Mouse (Mus musculus): Measurements from ENCODE around the gene Emc8. TPM values are rescaled to one million over a fixed set of nuclear protein-coding genes. Genes with fewer than 3 reads are reported as not detected.
A peak's percentile ranks its signal among the peaks of the same experiment; 100 is the strongest.
"Not testable (repeated sequence)": the region's sequence is repeated elsewhere in the genome, so short reads cannot be mapped to it uniquely, and the experiment has no call there.

The Emc8 gene
- polyA plus RNA-seq, 1 experiment from 2014 or later = 322 TPM

DNA sequence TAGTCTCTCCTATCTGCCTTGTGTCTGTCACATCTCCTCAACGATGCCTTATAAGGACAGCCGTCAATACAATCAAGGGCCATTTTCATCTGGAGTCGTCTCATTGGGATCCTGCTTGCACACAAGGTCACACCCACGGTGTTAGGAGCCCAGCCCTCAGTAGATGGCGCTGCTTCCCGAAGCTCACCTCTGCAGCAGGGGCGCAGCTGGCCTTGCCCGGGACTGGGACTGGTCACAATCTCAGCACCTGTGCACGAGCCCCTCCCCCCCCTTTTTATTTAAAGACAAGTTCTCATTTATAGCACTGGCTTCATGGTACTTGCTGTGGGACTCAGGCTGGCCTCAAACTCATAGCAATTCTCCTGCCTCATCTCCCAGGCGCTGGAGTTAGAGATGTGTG lies 15.2 kb upstream of the Emc8 start:
- Histone ChIP-seq H3K4me2 (ENCODE audit: low read depth, low read length) (no peak overlapping the region), H3K36me3 (replicated peaks; ENCODE audit: control insufficient read depth, insufficient read depth, low read depth, low read length) (no peaks in the 10 kb centered on the region), H3K4me3 (ENCODE audit: low read depth, low read length) (no peak overlapping the region), H3K27ac (replicated peaks; ENCODE audit: low read depth, low read length) (no peak overlapping the region), H3K4me1 (ENCODE audit: control insufficient read depth, insufficient read depth, low read length) (peaks cover 2% of the 10 kb centered on the region; the same call in 1 of the 2 replicates), H3K9me3 (replicated peaks; ENCODE audit: control insufficient read depth, low read length) (no peaks in the 10 kb centered on the region), H3K27me3 (ENCODE audit: control insufficient read depth, insufficient read depth, low read length) (no peaks in the 10 kb centered on the region), H3K9ac (replicated peaks; ENCODE audit: low read length) (no peak overlapping the region)
- ATAC-seq (replicated peaks; ENCODE audit: insufficient number of reproducible peaks, low FRiP score, low TSS enrichment, low read depth) = no peak
- WGBS = 18% methylated on average over 10 of the region's 10 CpGs
- DNase-seq (ENCODE audit: low spot score) = peak; percentile 76

DNA sequence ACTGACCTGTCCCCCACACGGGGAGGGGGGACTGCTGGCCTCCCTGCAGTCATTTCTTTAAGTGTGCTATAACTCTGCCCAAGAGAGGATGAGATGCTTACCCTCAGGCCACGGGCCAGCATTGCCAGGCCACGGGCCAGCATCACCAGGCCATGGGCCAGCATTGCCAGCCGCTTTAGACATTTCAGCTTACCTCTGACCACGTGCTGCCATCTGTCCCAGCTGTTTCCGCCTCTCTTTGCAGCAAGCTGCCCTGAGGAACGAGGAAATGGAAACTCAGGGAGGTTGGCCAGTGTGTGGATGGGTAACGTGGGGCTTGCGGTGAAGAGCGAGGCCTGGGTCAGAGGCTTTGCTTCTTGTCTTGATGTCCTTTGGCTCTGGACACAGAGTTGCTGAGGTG lies 12.7 kb upstream of the Emc8 start:
- H3K4me1 ChIP-seq (ENCODE audit: control insufficient read depth, insufficient read depth, low read length) = peaks cover 2% of the 10 kb centered on the region; the same call in 1 of the 2 replicates
- H3K27me3 ChIP-seq (ENCODE audit: control insufficient read depth, insufficient read depth, low read length) = no peaks in the 10 kb centered on the region
- H3K36me3 ChIP-seq (replicated peaks; ENCODE audit: control insufficient read depth, insufficient read depth, low read depth, low read length) = no peaks in the 10 kb centered on the region
- H3K4me2 ChIP-seq (ENCODE audit: low read depth, low read length) = no peak overlapping the region
- no peaks in the 10 kb centered on the region for H3K9me3 ChIP-seq (replicated peaks; ENCODE audit: control insufficient read depth, low read length)
- DNase-seq (ENCODE audit: low spot score) (no peak), ATAC-seq (replicated peaks; ENCODE audit: insufficient number of reproducible peaks, low FRiP score, low TSS enrichment, low read depth) (no peak)
- H3K27ac ChIP-seq (replicated peaks; ENCODE audit: low read depth, low read length) = no peak overlapping the region
- no peak overlapping the region for H3K4me3 ChIP-seq (ENCODE audit: low read depth, low read length)
- no peak overlapping the region for H3K9ac ChIP-seq (replicated peaks; ENCODE audit: low read length)
- 81% methylated on average over 10 of the region's 10 CpGs for WGBS

DNA sequence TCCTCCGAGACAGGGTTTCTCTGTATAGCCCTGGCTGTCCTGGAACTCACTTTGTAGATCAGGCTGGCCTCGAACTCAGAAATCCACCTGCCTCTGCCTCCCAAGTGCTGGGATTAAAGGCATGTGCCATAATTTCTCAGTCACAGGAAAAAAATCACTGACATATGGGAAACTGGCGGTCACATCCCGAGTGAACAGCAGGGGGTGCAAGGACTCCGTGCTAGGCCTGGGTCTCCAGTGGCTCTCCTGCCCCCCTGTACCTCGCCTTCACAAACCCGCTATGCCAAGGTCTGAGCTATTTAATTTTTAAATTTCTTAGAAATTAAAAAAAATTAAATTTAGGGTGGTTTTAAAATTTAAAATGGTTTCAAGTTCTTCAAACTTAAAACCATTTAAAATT lies 12.0 kb upstream of the Emc8 start:
- H3K4me2 ChIP-seq (ENCODE audit: low read depth, low read length); ATAC-seq (replicated peaks; ENCODE audit: insufficient number of reproducible peaks, low FRiP score, low TSS enrichment, low read depth); H3K27ac ChIP-seq (replicated peaks; ENCODE audit: low read depth, low read length); H3K4me3 ChIP-seq (ENCODE audit: low read depth, low read length); H3K27me3 ChIP-seq (ENCODE audit: control insufficient read depth, insufficient read depth, low read length); H3K9me3 ChIP-seq (replicated peaks; ENCODE audit: control insufficient read depth, low read length); H3K36me3 ChIP-seq (replicated peaks; ENCODE audit: control insufficient read depth, insufficient read depth, low read depth, low read length); H3K4me1 ChIP-seq (ENCODE audit: control insufficient read depth, insufficient read depth, low read length); H3K9ac ChIP-seq (replicated peaks; ENCODE audit: low read length): not testable (repeated sequence)
- DNase-seq (ENCODE audit: low spot score) = peak; percentile 61
- 72% methylated on average over 6 of the region's 7 CpGs for WGBS

DNA sequence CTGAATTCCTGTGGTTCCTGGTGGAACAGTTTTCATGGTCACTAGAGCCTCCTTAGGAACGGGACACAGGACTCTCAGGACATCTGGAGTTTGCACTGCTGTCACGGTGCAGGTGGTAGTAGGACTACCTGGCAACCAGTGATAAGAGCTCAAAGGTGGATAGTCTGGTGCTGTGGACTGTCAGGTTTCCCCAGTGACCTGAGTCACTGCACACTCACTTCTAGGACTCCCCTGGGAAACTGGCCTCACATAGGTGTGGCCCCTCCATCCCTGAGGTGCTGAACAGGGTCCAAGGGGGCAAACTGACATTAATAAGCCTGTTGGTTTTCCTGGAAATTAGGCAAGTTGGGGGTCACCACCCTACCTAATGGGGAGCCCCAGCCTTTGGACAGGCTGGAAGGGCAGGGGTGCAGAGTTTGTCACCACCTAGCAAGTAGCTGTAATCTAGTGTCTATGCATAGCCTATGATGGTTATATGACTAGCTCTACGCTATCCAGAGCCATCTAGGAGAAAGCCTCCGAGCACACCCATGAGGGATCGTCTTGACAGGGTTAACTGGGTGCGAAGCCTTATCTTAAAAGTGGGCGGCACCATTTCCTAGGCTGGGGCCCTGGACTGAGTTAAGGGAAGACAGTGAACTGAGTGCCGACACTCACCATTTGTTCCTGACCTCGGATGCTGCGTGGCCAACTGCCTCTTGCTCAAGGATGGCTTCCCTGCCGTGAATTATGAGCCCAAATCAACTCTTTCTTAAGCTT lies 11.4 kb upstream of the Emc8 start:
- H3K4me2 ChIP-seq (ENCODE audit: low read depth, low read length) = no peak overlapping the region
- H3K9me3 ChIP-seq (replicated peaks; ENCODE audit: control insufficient read depth, low read length) = no peaks in the 10 kb centered on the region
- H3K36me3 ChIP-seq (replicated peaks; ENCODE audit: control insufficient read depth, insufficient read depth, low read depth, low read length) = no peaks in the 10 kb centered on the region
- WGBS = 76% methylated on average over 11 of the region's 11 CpGs
- ATAC-seq (replicated peaks; ENCODE audit: insufficient number of reproducible peaks, low FRiP score, low TSS enrichment, low read depth) (no peak), DNase-seq (ENCODE audit: low spot score) (no peak)
- H3K27me3 ChIP-seq (ENCODE audit: control insufficient read depth, insufficient read depth, low read length) = no peaks in the 10 kb centered on the region
- H3K4me1 ChIP-seq (ENCODE audit: control insufficient read depth, insufficient read depth, low read length) = peaks cover under 1% of the 10 kb centered on the region; the same call in 1 of the 2 replicates
- no peak overlapping the region for H3K9ac ChIP-seq (replicated peaks; ENCODE audit: low read length)
- H3K27ac ChIP-seq (replicated peaks; ENCODE audit: low read depth, low read length) = no peak overlapping the region
- H3K4me3 ChIP-seq (ENCODE audit: low read depth, low read length) = no peak overlapping the region

DNA sequence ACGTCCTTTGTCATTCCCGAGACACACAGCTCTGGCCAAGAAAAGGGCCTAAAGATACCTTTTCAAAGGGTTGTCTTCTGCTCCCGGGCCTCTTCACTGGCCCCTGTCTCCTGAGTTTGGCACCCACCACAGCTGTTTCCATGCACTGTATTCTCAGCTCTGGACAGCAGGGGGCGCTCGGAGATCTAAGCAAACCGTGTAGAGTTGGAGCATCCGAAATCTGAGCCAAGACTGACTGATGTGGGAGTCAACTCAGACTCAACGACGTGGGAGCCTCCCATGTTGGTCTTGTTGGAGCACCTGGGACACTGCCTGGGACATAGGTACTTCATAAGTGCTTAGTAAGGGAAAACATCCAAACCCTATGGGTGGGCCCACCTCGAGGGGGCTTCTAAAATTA lies 10.1 kb upstream of the Emc8 start:
- Histone ChIP-seq H3K4me1 (ENCODE audit: control insufficient read depth, insufficient read depth, low read length) (no peaks in the 10 kb centered on the region), H3K27me3 (ENCODE audit: control insufficient read depth, insufficient read depth, low read length) (no peaks in the 10 kb centered on the region), H3K9ac (replicated peaks; ENCODE audit: low read length) (no peak overlapping the region), H3K4me3 (ENCODE audit: low read depth, low read length) (no peak overlapping the region), H3K4me2 (ENCODE audit: low read depth, low read length) (no peak overlapping the region), H3K9me3 (replicated peaks; ENCODE audit: control insufficient read depth, low read length) (no peaks in the 10 kb centered on the region), H3K36me3 (replicated peaks; ENCODE audit: control insufficient read depth, insufficient read depth, low read depth, low read length) (peaks cover 6% of the 10 kb centered on the region; the same call in 1 of the 2 replicates), H3K27ac (replicated peaks; ENCODE audit: low read depth, low read length) (no peak overlapping the region)
- DNase-seq (ENCODE audit: low spot score) (peak; percentile 92), ATAC-seq (replicated peaks; ENCODE audit: insufficient number of reproducible peaks, low FRiP score, low TSS enrichment, low read depth) (no peak)
- 13% methylated on average over 10 of the region's 10 CpGs for WGBS

DNA sequence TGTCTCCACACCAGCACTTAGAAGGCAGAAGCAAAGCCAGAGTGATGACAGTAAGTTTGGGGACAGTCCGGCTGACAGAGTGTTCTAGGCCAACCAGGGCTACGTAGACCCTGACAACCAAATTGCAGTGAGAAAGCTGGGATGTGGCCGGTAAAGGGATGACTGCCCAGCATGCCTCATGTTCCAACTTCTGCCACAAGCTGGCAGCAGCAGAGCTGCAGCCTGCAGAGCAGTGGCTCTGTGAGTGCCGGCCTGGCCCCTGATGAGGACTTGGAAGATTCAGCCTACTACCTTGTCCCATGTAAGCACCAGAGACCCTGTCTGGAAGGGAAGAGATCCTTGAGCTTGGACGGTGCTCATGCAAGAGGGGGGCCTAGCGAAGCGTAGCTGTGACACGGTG lies 7.3 kb upstream of the Emc8 start:
- Histone ChIP-seq H3K9me3 (replicated peaks; ENCODE audit: control insufficient read depth, low read length) (no peaks in the 10 kb centered on the region), H3K27me3 (ENCODE audit: control insufficient read depth, insufficient read depth, low read length) (no peaks in the 10 kb centered on the region), H3K9ac (replicated peaks; ENCODE audit: low read length) (no peak overlapping the region), H3K27ac (replicated peaks; ENCODE audit: low read depth, low read length) (no peak overlapping the region), H3K4me2 (ENCODE audit: low read depth, low read length) (no peak overlapping the region), H3K36me3 (replicated peaks; ENCODE audit: control insufficient read depth, insufficient read depth, low read depth, low read length) (peaks cover 9% of the 10 kb centered on the region; the same call in 1 of the 2 replicates), H3K4me1 (ENCODE audit: control insufficient read depth, insufficient read depth, low read length) (no peaks in the 10 kb centered on the region), H3K4me3 (ENCODE audit: low read depth, low read length) (no peak overlapping the region)
- WGBS = 71% methylated on average over 8 of the region's 8 CpGs
- DNase-seq (ENCODE audit: low spot score) = no peak
- ATAC-seq (replicated peaks; ENCODE audit: insufficient number of reproducible peaks, low FRiP score, low TSS enrichment, low read depth) = no peak

DNA sequence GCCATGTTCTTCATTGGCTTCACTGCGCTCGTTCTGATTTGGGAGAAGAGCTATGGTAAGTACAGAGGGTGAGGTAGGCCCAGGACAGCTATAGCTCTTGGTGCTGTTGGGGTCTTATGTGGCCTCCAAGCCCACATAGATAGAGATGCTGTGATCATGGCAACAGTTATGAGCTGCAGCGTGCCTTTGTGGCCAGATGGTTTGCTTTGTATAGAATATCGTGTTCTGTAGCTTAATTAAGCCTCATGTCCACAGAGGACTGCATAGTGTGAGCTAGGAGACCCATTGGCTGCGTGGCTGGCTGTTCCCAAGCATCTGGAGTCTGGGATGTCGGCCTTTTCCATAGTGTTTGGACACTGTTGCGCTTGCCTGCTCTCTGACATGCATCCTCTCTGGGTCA lies 4.9 kb upstream of the Emc8 start:
- no peak for ATAC-seq (replicated peaks; ENCODE audit: insufficient number of reproducible peaks, low FRiP score, low TSS enrichment, low read depth)
- no peaks in the 10 kb centered on the region for H3K9me3 ChIP-seq (replicated peaks; ENCODE audit: control insufficient read depth, low read length)
- H3K36me3 ChIP-seq (replicated peaks; ENCODE audit: control insufficient read depth, insufficient read depth, low read depth, low read length) = peaks cover 9% of the 10 kb centered on the region
- DNase-seq (ENCODE audit: low spot score) = no peak
- H3K9ac ChIP-seq (replicated peaks; ENCODE audit: low read length) = no peak overlapping the region
- H3K4me1 ChIP-seq (ENCODE audit: control insufficient read depth, insufficient read depth, low read length) = no peaks in the 10 kb centered on the region
- H3K27me3 ChIP-seq (ENCODE audit: control insufficient read depth, insufficient read depth, low read length) = no peaks in the 10 kb centered on the region
- no peak overlapping the region for H3K4me3 ChIP-seq (ENCODE audit: low read depth, low read length)
- 90% methylated on average over 7 of the region's 7 CpGs for WGBS
- H3K27ac ChIP-seq (replicated peaks; ENCODE audit: low read depth, low read length) = no peak overlapping the region
- H3K4me2 ChIP-seq (ENCODE audit: low read depth, low read length) = no peak overlapping the region

DNA sequence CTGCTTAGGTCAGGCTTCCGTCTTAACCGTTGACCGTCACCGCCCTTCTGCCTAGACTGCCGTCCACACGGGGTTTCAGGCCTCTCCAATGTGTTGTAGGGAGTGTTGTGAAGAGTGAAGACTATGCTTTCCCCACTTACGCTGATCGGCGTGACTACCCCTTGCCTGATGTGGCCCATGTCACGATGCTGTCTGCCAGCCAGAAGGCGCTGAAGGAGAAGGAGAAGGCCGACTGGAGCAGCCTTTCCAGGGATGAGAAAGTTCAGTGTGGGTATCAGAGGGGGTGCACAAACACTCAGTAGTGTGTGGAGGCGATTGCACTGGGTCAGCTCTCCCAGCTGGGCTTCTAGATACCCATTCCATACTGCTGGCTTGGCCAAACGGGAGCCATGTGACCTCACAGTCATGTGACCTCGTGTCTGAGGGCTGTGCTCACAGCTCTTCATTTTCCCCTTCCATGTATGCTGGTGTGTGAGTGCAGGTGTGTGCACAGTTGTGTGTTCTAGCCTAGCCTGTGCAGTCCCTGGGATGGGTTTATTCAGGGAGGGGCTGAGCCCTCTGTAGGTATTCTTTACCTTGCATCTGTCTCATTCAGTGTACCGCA lies 4.4 kb upstream of the Emc8 start:
- Histone ChIP-seq H3K9me3 (replicated peaks; ENCODE audit: control insufficient read depth, low read length) (no peaks in the 10 kb centered on the region), H3K4me3 (ENCODE audit: low read depth, low read length) (no peak overlapping the region), H3K4me1 (ENCODE audit: control insufficient read depth, insufficient read depth, low read length) (no peaks in the 10 kb centered on the region), H3K4me2 (ENCODE audit: low read depth, low read length) (no peak overlapping the region), H3K9ac (replicated peaks; ENCODE audit: low read length) (no peak overlapping the region), H3K27me3 (ENCODE audit: control insufficient read depth, insufficient read depth, low read length) (no peaks in the 10 kb centered on the region), H3K36me3 (replicated peaks; ENCODE audit: control insufficient read depth, insufficient read depth, low read depth, low read length) (peaks cover 9% of the 10 kb centered on the region), H3K27ac (replicated peaks; ENCODE audit: low read depth, low read length) (no peak overlapping the region)
- 91% methylated on average over 16 of the region's 16 CpGs for WGBS
- no peak for ATAC-seq (replicated peaks; ENCODE audit: insufficient number of reproducible peaks, low FRiP score, low TSS enrichment, low read depth)
- DNase-seq (ENCODE audit: low spot score) = no peak

Data from embryonic facial prominence, embryonic 11.5 days (tissue).